Mouse (Mus musculus) lung, embryonic 16.5 days (tissue): Measurements from ENCODE around the gene Gga3. TPM values are rescaled to one million over a fixed set of nuclear protein-coding genes. Genes with fewer than 3 reads are reported as not detected.
A peak's percentile ranks its signal among the peaks of the same experiment; 100 is the strongest.

Experiments used
- ATAC-seq: fragments of 200-750 bp; cut with Nextera tagmentation; 2 replicates; pipeline ENCODE4 v1.8.0; 2017; ENCODE audit warnings: low read depth, mild to moderate bottlenecking, moderate library complexity
- H3K27ac ChIP-seq: fragments of 300-500 bp; sonication (generic); 2 replicates; pipeline ENCODE4 v1.5.1; 2014; ENCODE audit warnings: mild to moderate bottlenecking, control low read depth, low read length
- H3K27me3 ChIP-seq: fragments of 300-500 bp; sonication (generic); 2 replicates; pipeline ENCODE4 v1.6.1; 2014; ENCODE audit warnings: low read depth, low read length, mixed read lengths; ENCODE audit not compliant: control insufficient read depth, insufficient read depth
- H3K36me3 ChIP-seq: fragments of 300-500 bp; sonication (generic); 2 replicates; pipeline ENCODE4 v1.6.1; 2014; ENCODE audit warnings: low read length; ENCODE audit not compliant: control insufficient read depth, insufficient read depth
- H3K4me1 ChIP-seq: fragments of 300-500 bp; sonication (generic); replicated peaks from 2 replicates; pipeline ENCODE4 v1.6.1; 2014; ENCODE audit warnings: low read length, mixed read lengths; ENCODE audit not compliant: control insufficient read depth, insufficient read depth
- H3K4me2 ChIP-seq: fragments of 300-500 bp; sonication (generic); 2 replicates; pipeline ENCODE4 v1.6.1; 2014; ENCODE audit warnings: low read depth, low read length, control low read depth
- H3K4me3 ChIP-seq: fragments of 300-500 bp; sonication (generic); 2 replicates; pipeline ENCODE4 v1.5.1; 2014; ENCODE audit warnings: mild to moderate bottlenecking, low read length, control low read depth
- H3K9ac ChIP-seq: fragments of 300-500 bp; sonication (generic); 2 replicates; pipeline ENCODE4 v1.6.1; 2014; ENCODE audit warnings: low read length, control low read depth
- H3K9me3 ChIP-seq: fragments of 300-500 bp; sonication (generic); 2 replicates; pipeline ENCODE4 v1.6.1; 2016; ENCODE audit warnings: low read length; ENCODE audit not compliant: control insufficient read depth
- WGBS: fragments of 180-500 bp; shearing (Covaris S2); extraction: QIAGEN DNeasy Blood & Tissue Kit; methylation state at CpG from one replicate; pipeline ENCODE4 v1.1.7; 2014; 5-methylcytosine and 5-hydroxymethylcytosine counted together
- polyA plus RNA-seq: library from polyadenylated mRNA; unstranded; fragments of >200 nt; fragmentation: Nextera tagmentation; extraction: Ambion mirVana; gene quantifications from 2 replicates; pipeline ENCODE4 v1.2.1, GENCODE M21; 2015

The Gga3 gene
- polyA plus RNA-seq, 1 experiment from 2014 or later, result 25.4 TPM

GRCm38 (mm10) chr11:115634109-115634508 lies 30.3 kb upstream of the Gga3 start:
- Histone ChIP-seq H3K9ac (no peak overlapping the region), H3K4me2 (no peak overlapping the region), H3K4me3 (no peak overlapping the region), H3K4me1 (no peaks in the 10 kb centered on the region), H3K9me3 (no peaks in the 10 kb centered on the region), H3K27me3 (no peaks in the 10 kb centered on the region), H3K36me3 (no peaks in the 10 kb centered on the region), H3K27ac (no peak overlapping the region; the same call in 1 of the 2 replicates)
- WGBS, result 36% methylated on average over 3 of the region's 4 CpGs
- ATAC-seq, result peak; percentile 32; the same call in 1 of the 2 replicates

GRCm38 (mm10) chr11:115632862-115633261 lies 29.0 kb upstream of the Gga3 start:
- no peak for ATAC-seq
- Histone ChIP-seq H3K4me3 (no peak overlapping the region), H3K4me2 (no peak overlapping the region), H3K9me3 (no peaks in the 10 kb centered on the region), H3K27ac (no peak overlapping the region), H3K27me3 (no peaks in the 10 kb centered on the region), H3K9ac (no peak overlapping the region), H3K4me1 (no peaks in the 10 kb centered on the region; the same call in 1 of the 2 replicates), H3K36me3 (no peaks in the 10 kb centered on the region)
- 78% methylated on average over 10 of the region's 10 CpGs for WGBS

GRCm38 (mm10) chr11:115632247-115632646 lies 28.4 kb upstream of the Gga3 start:
- no peaks in the 10 kb centered on the region for H3K9me3 ChIP-seq
- no peak overlapping the region for H3K27ac ChIP-seq
- no peaks in the 10 kb centered on the region; the same call in 1 of the 2 replicates for H3K4me1 ChIP-seq
- no peak overlapping the region for H3K9ac ChIP-seq
- WGBS, result 68% methylated on average over 7 of the region's 7 CpGs
- H3K36me3 ChIP-seq, result no peaks in the 10 kb centered on the region
- no peak for ATAC-seq
- no peaks in the 10 kb centered on the region for H3K27me3 ChIP-seq
- H3K4me2 ChIP-seq, result no peak overlapping the region
- no peak overlapping the region for H3K4me3 ChIP-seq

GRCm38 (mm10) chr11:115631505-115631890 lies 27.6 kb upstream of the Gga3 start:
- no peak overlapping the region for H3K9ac ChIP-seq
- no peak overlapping the region for H3K4me2 ChIP-seq
- H3K27ac ChIP-seq, result peak overlapping the region; percentile 70; the same call in 1 of the 2 replicates
- peaks cover 2% of the 10 kb centered on the region; the same call in 1 of the 2 replicates for H3K4me1 ChIP-seq
- no peaks in the 10 kb centered on the region for H3K27me3 ChIP-seq
- WGBS, result 11% methylated on average over 3 of the region's 3 CpGs
- H3K36me3 ChIP-seq, result no peaks in the 10 kb centered on the region
- no peaks in the 10 kb centered on the region for H3K9me3 ChIP-seq
- no peak for ATAC-seq
- no peak overlapping the region for H3K4me3 ChIP-seq

- no peak overlapping the region for H3K4me2 ChIP-seq
- H3K4me1 ChIP-seq, result peaks cover 2% of the 10 kb centered on the region; the same call in 1 of the 2 replicates
- H3K27me3 ChIP-seq, result no peaks in the 10 kb centered on the region
- H3K9ac ChIP-seq, result peak overlapping the region; percentile 43
- WGBS, result 33% methylated on average over 16 of the region's 16 CpGs
- ATAC-seq, result no peak
- H3K4me3 ChIP-seq, result no peak overlapping the region
- no peaks in the 10 kb centered on the region for H3K36me3 ChIP-seq
- peak overlapping the region; percentile 70; the same call in 1 of the 2 replicates for H3K27ac ChIP-seq
- H3K9me3 ChIP-seq, result no peaks in the 10 kb centered on the region
Observed at GRCm38 (mm10) chr11:115630532-115631504, 27.0 kb upstream of the Gga3 start.

- 78% methylated on average over 13 of the region's 13 CpGs for WGBS
- no peak for ATAC-seq
- H3K36me3 ChIP-seq, result no peaks in the 10 kb centered on the region
Observed at GRCm38 (mm10) chr11:115629734-115630531, 26.1 kb upstream of the Gga3 start.

GRCm38 (mm10) chr11:115628465-115629101 lies 24.7 kb upstream of the Gga3 start:
- no peak overlapping the region for H3K27ac ChIP-seq
- peaks cover 2% of the 10 kb centered on the region; the same call in 1 of the 2 replicates for H3K4me1 ChIP-seq
- no peaks in the 10 kb centered on the region for H3K9me3 ChIP-seq
- peak overlapping the region; percentile 79 for H3K4me2 ChIP-seq
- no peaks in the 10 kb centered on the region for H3K27me3 ChIP-seq
- H3K9ac ChIP-seq, result peak overlapping the region; percentile 60
- ATAC-seq, result peak; percentile 11
- H3K4me3 ChIP-seq, result peak overlapping the region; percentile 82
- 45% methylated on average over 13 of the region's 13 CpGs for WGBS
- 0 out of 2 replicates have a peak, but pooled peaks cover 1% of the 10 kb centered on the region for H3K36me3 ChIP-seq

More at GRCm38 (mm10) chr11:115629734-115630531, 26.1 kb upstream of the Gga3 start:
- Histone ChIP-seq H3K4me1 (peaks cover 2% of the 10 kb centered on the region; the same call in 1 of the 2 replicates), H3K27me3 (no peaks in the 10 kb centered on the region), H3K27ac (no peak overlapping the region), H3K9ac (no peak overlapping the region), H3K4me3 (no peak overlapping the region), H3K9me3 (no peaks in the 10 kb centered on the region), H3K4me2 (no peak overlapping the region)

- peak; percentile 100 for ATAC-seq
- Histone ChIP-seq H3K4me2 (peak within 1 kb of the TSS; percentile 79), H3K36me3 (0 out of 2 replicates have a peak, but pooled peaks cover 2% of the 10 kb centered on the region), H3K9me3 (no peaks in the 10 kb centered on the region), H3K9ac (peak within 1 kb of the TSS; percentile 77), H3K27ac (no peak within 1 kb of the TSS; the same call in 1 of the 2 replicates), H3K4me1 (peaks cover 2% of the 10 kb centered on the region; the same call in 1 of the 2 replicates), H3K27me3 (no peaks in the 10 kb centered on the region), H3K4me3 (peak within 1 kb of the TSS; percentile 82)
- under 1% methylated on average over 47 of the region's 47 CpGs for WGBS
Observed at GRCm38 (mm10) chr11:115627705-115628464, 24.0 kb upstream of the Gga3 start, which contains the start of gene Slc25a19. TSS of gene Slc25a19 (minus strand) at chr11:115628295.
